Mouse (Mus musculus) forebrain, embryonic 12.5 days (tissue): Measurements from ENCODE around the gene Ntng1. TPM values are rescaled to one million over a fixed set of nuclear protein-coding genes. Genes with fewer than 3 reads are reported as not detected.
A peak's percentile ranks its signal among the peaks of the same experiment; 100 is the strongest.

Source experiments
- ATAC-seq: fragments of 200-750 bp; cut with Nextera tagmentation; 2 replicates; pipeline ENCODE4 v1.8.0; 2017; ENCODE audit warnings: moderate TSS enrichment; ENCODE audit not compliant: low FRiP score
- H3K27ac ChIP-seq: fragments of 300-500 bp; sonication (generic); 2 replicates; pipeline ENCODE4 v1.5.1; 2016; ENCODE audit warnings: mild to moderate bottlenecking
- H3K27me3 ChIP-seq: fragments of 300-500 bp; sonication (generic); 2 replicates; pipeline ENCODE4 v1.6.1; 2016; ENCODE audit warnings: mild to moderate bottlenecking
- H3K36me3 ChIP-seq: fragments of 300-500 bp; sonication (generic); replicated peaks from 2 replicates; pipeline ENCODE4 v1.6.1; 2016; ENCODE audit warnings: mild to moderate bottlenecking
- H3K4me1 ChIP-seq: fragments of 300-500 bp; sonication (generic); 2 replicates; pipeline ENCODE4 v1.6.1; 2016
- H3K4me2 ChIP-seq: fragments of 300-500 bp; sonication (generic); 2 replicates; pipeline ENCODE4 v1.6.1; 2016; ENCODE audit warnings: mild to moderate bottlenecking, moderate library complexity
- H3K4me3 ChIP-seq: fragments of 300-500 bp; sonication (generic); replicated peaks from 2 replicates; pipeline ENCODE4 v1.5.1; 2016; ENCODE audit warnings: mild to moderate bottlenecking
- H3K9ac ChIP-seq: fragments of 300-500 bp; sonication (generic); 2 replicates; pipeline ENCODE4 v1.6.1; 2016; ENCODE audit warnings: mild to moderate bottlenecking
- H3K9me3 ChIP-seq: fragments of 300-500 bp; sonication (generic); 2 replicates; pipeline ENCODE4 v1.6.1; 2016
- WGBS: fragments of 180-500 bp; shearing (Covaris S2); methylation state at CpG from one replicate; pipeline ENCODE4 v1.1.7; 2016; 5-methylcytosine and 5-hydroxymethylcytosine counted together
- polyA plus RNA-seq: library from polyadenylated mRNA; unstranded; fragments of >200 nt; fragmentation: Nextera tagmentation; extraction: Ambion mirVana; gene quantifications from 2 replicates; pipeline ENCODE4 v1.2.1, GENCODE M21; 2016

The Ntng1 gene
- polyA plus RNA-seq, 1 experiment from 2014 or later: 5.2 TPM

- Histone ChIP-seq H3K4me1 (no peaks in the 10 kb centered on the region), H3K27ac (no peak overlapping the region), H3K9ac (no peak overlapping the region), H3K4me3 (no peak overlapping the region), H3K36me3 (no peaks in the 10 kb centered on the region), H3K27me3 (no peaks in the 10 kb centered on the region), H3K9me3 (no peaks in the 10 kb centered on the region), H3K4me2 (no peak overlapping the region)
- no peak for ATAC-seq
These were observed 173.6 kb downstream of the Ntng1 start for GRCm38 (mm10) chr3:109970181-109970580.

GRCm38 (mm10) chr3:109962631-109963030 is 181.2 kb downstream of the Ntng1 start:
- no peak overlapping the region for H3K27ac ChIP-seq
- H3K9me3 ChIP-seq: no peaks in the 10 kb centered on the region
- no peak overlapping the region for H3K4me2 ChIP-seq
- no peak for ATAC-seq
- no peaks in the 10 kb centered on the region for H3K36me3 ChIP-seq
- 36% methylated on average over 2 of the region's 2 CpGs for WGBS
- no peaks in the 10 kb centered on the region for H3K27me3 ChIP-seq
- no peak overlapping the region for H3K9ac ChIP-seq
- H3K4me3 ChIP-seq: no peak overlapping the region
- H3K4me1 ChIP-seq: no peaks in the 10 kb centered on the region

DNA sequence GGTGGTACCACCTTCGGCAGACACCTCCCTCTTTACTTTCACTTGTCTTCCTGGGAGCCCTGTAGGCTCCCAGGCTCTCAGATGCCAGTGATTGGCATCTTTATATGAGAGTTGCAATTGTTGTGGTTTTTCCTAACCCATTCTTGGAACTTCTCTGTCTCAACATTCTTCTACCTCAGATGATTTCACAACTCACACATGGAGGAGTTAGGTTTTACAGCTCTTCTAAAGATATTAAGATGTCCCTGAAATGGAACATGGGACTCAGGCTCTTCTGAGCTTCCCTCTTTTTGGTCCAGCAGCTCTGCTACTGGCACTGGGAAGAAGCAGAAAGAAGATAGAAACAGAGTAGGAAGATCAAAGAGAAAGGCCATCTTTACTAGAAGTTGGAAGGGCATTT is 200.9 kb downstream of the Ntng1 start:
- Histone ChIP-seq H3K27ac (no peak overlapping the region), H3K9ac (no peak overlapping the region), H3K36me3 (no peaks in the 10 kb centered on the region), H3K9me3 (no peaks in the 10 kb centered on the region), H3K4me2 (no peak overlapping the region), H3K4me1 (no peaks in the 10 kb centered on the region), H3K4me3 (no peak overlapping the region), H3K27me3 (no peaks in the 10 kb centered on the region)
- 83% methylated on average over 1 of the region's 1 CpGs for WGBS
- no peak for ATAC-seq

DNA sequence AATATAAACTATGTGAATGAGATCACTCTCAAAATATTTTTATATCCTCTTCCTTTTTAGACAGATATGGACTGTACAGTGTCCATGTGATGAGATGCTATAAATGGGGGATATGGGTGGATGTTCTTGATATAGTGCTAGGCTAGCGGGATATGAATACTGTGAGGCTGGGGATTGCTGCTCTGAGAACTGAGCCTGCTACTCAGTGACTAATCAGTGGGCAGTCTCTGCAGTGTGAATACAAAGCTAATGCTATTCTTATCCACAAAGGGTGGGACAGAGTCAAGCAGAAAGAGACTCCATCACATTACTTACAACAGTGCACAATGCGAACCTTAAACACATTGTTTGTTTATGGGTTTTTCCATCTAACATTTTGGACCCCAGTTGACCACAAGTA is 206.2 kb downstream of the Ntng1 start:
- Histone ChIP-seq H3K4me2 (no peak overlapping the region), H3K27me3 (no peaks in the 10 kb centered on the region), H3K4me3 (no peak overlapping the region), H3K9me3 (no peaks in the 10 kb centered on the region), H3K27ac (no peak overlapping the region), H3K4me1 (no peaks in the 10 kb centered on the region), H3K36me3 (no peaks in the 10 kb centered on the region), H3K9ac (no peak overlapping the region)
- 83% methylated on average over 2 of the region's 2 CpGs for WGBS
- ATAC-seq: no peak

DNA sequence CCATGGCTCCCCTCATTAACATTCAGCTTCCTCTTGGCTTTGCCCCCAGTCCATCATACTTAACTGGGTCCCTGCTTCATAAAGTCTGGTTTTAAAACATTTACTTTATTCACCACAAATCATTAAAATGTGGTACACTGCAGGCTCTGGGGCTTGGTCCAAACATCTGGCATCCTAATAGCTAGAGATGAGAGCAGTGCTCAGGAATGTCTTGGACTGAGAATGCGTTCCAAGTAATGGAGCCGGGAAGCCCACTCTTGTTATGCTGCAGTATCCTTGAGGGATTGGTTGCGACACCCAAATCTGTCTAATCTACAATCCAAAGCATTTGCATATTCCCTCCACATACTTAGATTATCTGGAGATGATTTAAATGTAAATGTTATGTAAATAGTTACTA is 207.5 kb downstream of the Ntng1 start:
- Histone ChIP-seq H3K27ac (no peak overlapping the region), H3K27me3 (no peaks in the 10 kb centered on the region), H3K4me1 (no peaks in the 10 kb centered on the region), H3K9me3 (no peaks in the 10 kb centered on the region), H3K4me3 (no peak overlapping the region), H3K4me2 (no peak overlapping the region), H3K9ac (no peak overlapping the region), H3K36me3 (no peaks in the 10 kb centered on the region)
- 90% methylated on average over 3 of the region's 3 CpGs for WGBS
- ATAC-seq: no peak

DNA sequence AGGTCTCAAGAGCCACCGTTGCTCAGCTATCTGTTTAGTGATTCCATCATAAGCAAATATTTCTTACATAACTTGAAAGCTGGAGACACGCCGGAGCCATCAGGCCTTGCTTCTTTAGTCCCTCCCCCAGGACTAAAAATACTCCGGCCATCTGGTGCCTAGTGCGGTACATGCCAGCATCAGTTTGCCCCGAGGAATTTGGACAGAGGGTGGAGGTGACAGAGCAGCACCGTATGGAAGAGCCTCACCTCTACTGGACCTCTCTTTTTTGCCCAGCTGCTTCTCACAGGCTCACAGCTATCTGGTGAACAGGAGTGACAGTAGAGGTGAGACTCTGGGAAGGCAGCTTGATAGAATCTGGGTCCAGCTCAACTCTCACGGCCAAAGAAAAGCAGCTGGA is 211.6 kb downstream of the Ntng1 start:
- H3K9ac ChIP-seq: no peak overlapping the region
- no peak for ATAC-seq
- no peak overlapping the region for H3K4me2 ChIP-seq
- no peak overlapping the region for H3K4me3 ChIP-seq
- H3K36me3 ChIP-seq: no peaks in the 10 kb centered on the region
- no peaks in the 10 kb centered on the region for H3K9me3 ChIP-seq
- H3K4me1 ChIP-seq: no peaks in the 10 kb centered on the region
- WGBS: 84% methylated on average over 8 of the region's 8 CpGs
- H3K27me3 ChIP-seq: no peaks in the 10 kb centered on the region
- no peak overlapping the region for H3K27ac ChIP-seq

- Histone ChIP-seq H3K4me1 (no peaks in the 10 kb centered on the region), H3K9me3 (no peaks in the 10 kb centered on the region), H3K36me3 (no peaks in the 10 kb centered on the region), H3K9ac (no peak overlapping the region), H3K4me3 (no peak overlapping the region), H3K27ac (no peak overlapping the region), H3K27me3 (no peaks in the 10 kb centered on the region), H3K4me2 (no peak overlapping the region)
- WGBS: 65% methylated on average over 5 of the region's 5 CpGs
- ATAC-seq: no peak
These were observed 212.8 kb downstream of the Ntng1 start for GRCm38 (mm10) chr3:109931021-109931420.

- ATAC-seq: no peak
- H3K9ac ChIP-seq: no peak overlapping the region
- WGBS: 75% methylated on average over 4 of the region's 4 CpGs
These were observed 220.0 kb downstream of the Ntng1 start for GRCm38 (mm10) chr3:109923788-109924187.

DNA sequence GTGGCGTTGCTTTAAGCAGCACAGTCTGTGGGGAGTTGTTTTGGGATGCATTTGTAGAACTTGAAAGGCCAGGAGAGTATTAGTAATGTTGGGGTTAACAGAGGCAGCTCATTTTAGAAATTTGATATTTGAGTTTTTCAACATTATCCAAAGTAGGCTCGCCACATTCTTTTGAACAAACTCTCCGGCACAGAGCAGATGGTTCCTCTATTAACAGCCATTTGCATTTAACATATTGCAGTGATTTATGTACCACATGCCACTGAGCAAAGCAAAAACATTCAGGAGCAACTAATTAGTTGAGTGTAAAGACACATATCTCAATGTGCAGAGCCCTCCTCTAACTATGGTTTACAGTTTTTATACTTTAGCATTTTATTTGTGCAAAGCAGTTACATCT is 224.8 kb downstream of the Ntng1 start:
- Histone ChIP-seq H3K9ac (no peak overlapping the region), H3K4me3 (no peak overlapping the region), H3K4me1 (peaks cover 13% of the 10 kb centered on the region), H3K9me3 (no peaks in the 10 kb centered on the region), H3K27me3 (peaks cover 5% of the 10 kb centered on the region; the same call in 1 of the 2 replicates), H3K36me3 (no peaks in the 10 kb centered on the region), H3K27ac (no peak overlapping the region), H3K4me2 (no peak overlapping the region)
- 70% methylated on average over 3 of the region's 3 CpGs for WGBS
- ATAC-seq: peak; percentile 30; the same call in 1 of the 2 replicates

More at GRCm38 (mm10) chr3:109923788-109924187, 220.0 kb downstream of the Ntng1 start:
- Histone ChIP-seq H3K27ac (no peak overlapping the region), H3K4me1 (peaks cover 2% of the 10 kb centered on the region; the same call in 1 of the 2 replicates), H3K27me3 (no peaks in the 10 kb centered on the region), H3K36me3 (no peaks in the 10 kb centered on the region), H3K9me3 (no peaks in the 10 kb centered on the region), H3K4me3 (no peak overlapping the region), H3K4me2 (no peak overlapping the region)

DNA sequence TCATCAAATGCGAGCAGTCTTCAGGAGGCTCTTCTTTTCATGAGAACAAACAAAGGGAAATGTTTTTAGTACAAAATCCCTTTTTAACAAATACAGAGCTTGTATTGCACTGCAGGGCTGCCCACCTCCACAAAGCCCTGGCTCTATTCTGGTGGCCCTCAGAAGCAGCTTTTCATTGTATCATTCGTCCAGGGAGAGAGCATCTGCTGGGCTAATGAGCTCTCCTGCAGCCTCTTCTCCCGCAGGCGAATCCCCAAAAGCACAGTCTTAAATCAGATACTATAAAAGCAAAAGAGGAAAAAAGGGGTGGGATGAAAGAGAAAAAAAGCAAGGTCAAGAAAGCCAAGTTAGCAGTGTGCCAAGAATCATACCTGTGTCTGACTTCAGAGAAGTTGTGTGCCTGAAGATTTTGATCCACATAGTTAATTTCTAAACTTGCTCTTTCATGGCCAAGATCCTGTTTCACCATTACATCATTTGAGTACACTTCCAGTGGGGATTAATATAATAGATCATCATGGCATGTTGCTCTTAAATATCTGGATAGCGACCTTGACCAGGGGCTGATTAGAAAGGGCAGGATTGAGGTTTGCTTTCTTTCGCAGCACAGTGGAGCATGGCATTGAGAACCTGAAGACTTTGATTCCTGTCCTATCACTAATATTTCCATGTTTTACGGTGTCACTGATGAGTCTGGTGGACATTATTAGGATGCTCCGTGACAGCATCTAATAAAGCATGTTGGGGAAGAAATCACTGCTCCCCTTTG is 225.7 kb downstream of the Ntng1 start:
- no peak overlapping the region for H3K4me2 ChIP-seq
- peaks cover 5% of the 10 kb centered on the region; the same call in 1 of the 2 replicates for H3K27me3 ChIP-seq
- H3K36me3 ChIP-seq: no peaks in the 10 kb centered on the region
- no peak overlapping the region for H3K4me3 ChIP-seq
- 42% methylated on average over 8 of the region's 8 CpGs for WGBS
- H3K4me1 ChIP-seq: peaks cover 13% of the 10 kb centered on the region
- ATAC-seq: no peak
- H3K27ac ChIP-seq: no peak overlapping the region
- no peaks in the 10 kb centered on the region for H3K9me3 ChIP-seq
- no peak overlapping the region for H3K9ac ChIP-seq

DNA sequence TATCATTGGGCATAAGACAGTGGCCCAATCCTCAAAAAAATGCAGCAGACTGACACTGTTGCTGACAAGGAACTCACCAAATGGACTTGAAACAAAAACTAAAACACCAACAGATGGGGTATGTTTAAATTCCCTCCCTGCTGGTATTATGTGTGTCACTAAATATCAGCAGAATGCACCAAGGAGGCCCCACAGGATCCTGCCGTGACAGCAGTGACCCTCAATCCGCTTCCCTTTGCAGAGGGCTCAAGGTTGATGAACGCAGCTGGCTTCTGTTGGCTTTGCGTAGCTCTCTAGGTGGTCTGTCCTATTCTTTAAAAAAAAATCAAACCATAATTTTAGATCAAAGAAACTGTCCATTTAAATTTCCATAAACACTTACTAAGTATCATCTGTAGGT is 226.7 kb downstream of the Ntng1 start:
- Histone ChIP-seq H3K4me2 (no peak overlapping the region), H3K9ac (no peak overlapping the region), H3K4me3 (no peak overlapping the region), H3K4me1 (peaks cover 13% of the 10 kb centered on the region), H3K27me3 (peaks cover 5% of the 10 kb centered on the region; the same call in 1 of the 2 replicates), H3K36me3 (no peaks in the 10 kb centered on the region), H3K9me3 (no peaks in the 10 kb centered on the region), H3K27ac (no peak overlapping the region)
- 33% methylated on average over 4 of the region's 4 CpGs for WGBS
- no peak for ATAC-seq

DNA sequence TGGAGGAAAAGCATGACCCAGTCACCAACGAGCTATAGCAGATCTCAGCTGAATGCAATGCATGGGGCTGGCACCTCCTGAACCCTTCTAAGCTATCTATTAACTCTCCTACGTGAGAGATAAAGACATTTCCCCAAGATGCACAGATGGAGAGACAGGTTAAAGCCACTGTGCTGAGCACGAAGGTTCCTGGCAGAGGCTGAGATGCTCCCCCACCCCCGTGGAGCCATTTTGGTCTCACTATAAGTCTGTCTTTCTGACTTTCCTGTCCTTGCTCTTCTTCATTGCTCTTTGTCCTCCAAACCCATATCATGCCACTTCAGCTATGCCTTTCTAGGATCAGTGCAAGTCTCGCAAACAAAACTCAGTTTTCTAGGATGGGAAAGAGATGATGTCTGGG is 229.6 kb downstream of the Ntng1 start:
- no peak for ATAC-seq
- no peak overlapping the region for H3K27ac ChIP-seq
- H3K36me3 ChIP-seq: no peaks in the 10 kb centered on the region
- H3K9me3 ChIP-seq: no peaks in the 10 kb centered on the region
- 82% methylated on average over 5 of the region's 5 CpGs for WGBS
- H3K4me1 ChIP-seq: peaks cover 13% of the 10 kb centered on the region
- no peak overlapping the region for H3K9ac ChIP-seq
- peaks cover 5% of the 10 kb centered on the region; the same call in 1 of the 2 replicates for H3K27me3 ChIP-seq
- H3K4me2 ChIP-seq: no peak overlapping the region
- no peak overlapping the region for H3K4me3 ChIP-seq

DNA sequence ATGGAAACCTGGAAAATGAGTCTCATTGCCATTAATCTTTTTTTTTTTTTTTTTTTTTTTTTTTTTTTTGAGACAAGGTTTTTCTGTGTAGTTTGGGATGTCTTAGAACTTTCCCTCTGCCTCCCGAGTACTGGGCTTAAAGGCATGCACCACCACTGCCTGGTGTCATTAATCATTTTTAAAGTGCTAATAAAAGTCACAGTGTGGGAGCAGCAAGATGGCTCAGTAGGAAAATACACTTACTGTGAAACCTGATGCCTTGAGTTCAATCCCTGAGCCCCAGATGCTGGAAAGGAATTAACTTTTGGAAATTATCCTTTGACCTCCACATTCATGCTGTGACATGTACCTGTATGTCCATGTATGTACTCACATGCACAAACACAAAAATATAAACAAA is 253.2 kb downstream of the Ntng1 start:
- Histone ChIP-seq H3K27me3 (no peaks in the 10 kb centered on the region), H3K4me3 (no peak overlapping the region), H3K4me2 (no peak overlapping the region), H3K27ac (no peak overlapping the region), H3K9me3 (no peaks in the 10 kb centered on the region), H3K36me3 (no peaks in the 10 kb centered on the region), H3K4me1 (no peaks in the 10 kb centered on the region), H3K9ac (no peak overlapping the region)
- no peak for ATAC-seq
- WGBS: 62% methylated on average over 1 of the region's 1 CpGs
